Mouse (Mus musculus): ENCODE measurements at regions not wholly inside any gene's neighbourhood (a gene's known extent, or its start where the extent isn't known, plus 50 kb on each side); places are given as distances from the start of the nearest gene placed in this dataset.
A peak's percentile ranks its signal among the peaks of the same experiment; 100 is the strongest.

GRCm38 (mm10) chr2:167801389-167801788, 111.8 kb upstream of the Tmem189 start:
- Histone ChIP-seq H3K27me3 (replicated peaks) (no peaks in the 10 kb centered on the region), H3K27ac (peak overlapping the region; percentile 70), H3K9me3 (no peaks in the 10 kb centered on the region), H3K4me3 (replicated peaks) (no peak overlapping the region), H3K9ac (no peak overlapping the region), H3K4me1 (replicated peaks) (peaks cover 47% of the 10 kb centered on the region), H3K4me2 (replicated peaks) (no peak overlapping the region), H3K36me3 (no peaks in the 10 kb centered on the region)
- WGBS: 77% methylated on average over 10 of the region's 10 CpGs
- no peak for ATAC-seq

- Histone ChIP-seq H3K4me3 (replicated peaks) (no peak overlapping the region), H3K4me2 (replicated peaks) (no peak overlapping the region), H3K27ac (peak overlapping the region; percentile 70), H3K9ac (no peak overlapping the region), H3K4me1 (replicated peaks) (peaks cover 43% of the 10 kb centered on the region), H3K27me3 (replicated peaks) (no peaks in the 10 kb centered on the region), H3K36me3 (no peaks in the 10 kb centered on the region), H3K9me3 (no peaks in the 10 kb centered on the region)
- 60% methylated on average over 11 of the region's 11 CpGs for WGBS
- ATAC-seq: peak; percentile 7; the same call in 1 of the 2 replicates
These were observed 111.1 kb upstream of the Tmem189 start for GRCm38 (mm10) chr2:167800648-167801245.

GRCm38 (mm10) chr2:167799629-167800387, 110.2 kb upstream of the Tmem189 start:
- Histone ChIP-seq H3K27me3 (replicated peaks) (no peaks in the 10 kb centered on the region), H3K36me3 (no peaks in the 10 kb centered on the region), H3K27ac (peak overlapping the region; percentile 71), H3K9ac (no peak overlapping the region), H3K4me2 (replicated peaks) (no peak overlapping the region), H3K4me3 (replicated peaks) (no peak overlapping the region), H3K9me3 (no peaks in the 10 kb centered on the region), H3K4me1 (replicated peaks) (peaks cover 34% of the 10 kb centered on the region)
- ATAC-seq: peak; percentile 80
- WGBS: 89% methylated on average over 5 of the region's 5 CpGs

GRCm38 (mm10) chr2:167798969-167799513, 109.4 kb upstream of the Tmem189 start:
- H3K27me3 ChIP-seq (replicated peaks): no peaks in the 10 kb centered on the region
- 84% methylated on average over 9 of the region's 9 CpGs for WGBS
- no peaks in the 10 kb centered on the region for H3K36me3 ChIP-seq
- H3K4me3 ChIP-seq (replicated peaks): no peak overlapping the region
- no peaks in the 10 kb centered on the region for H3K9me3 ChIP-seq
- H3K4me1 ChIP-seq (replicated peaks): peaks cover 29% of the 10 kb centered on the region
- ATAC-seq: peak; percentile 49
- H3K27ac ChIP-seq: peak overlapping the region; percentile 71
- H3K4me2 ChIP-seq (replicated peaks): no peak overlapping the region
- no peak overlapping the region for H3K9ac ChIP-seq

GRCm38 (mm10) chr2:167798076-167798782, 108.6 kb upstream of the Tmem189 start:
- peak overlapping the region; percentile 71 for H3K27ac ChIP-seq
- no peak overlapping the region for H3K4me3 ChIP-seq (replicated peaks)
- peaks cover 29% of the 10 kb centered on the region for H3K4me1 ChIP-seq (replicated peaks)
- H3K4me2 ChIP-seq (replicated peaks): no peak overlapping the region
- no peak for ATAC-seq
- H3K27me3 ChIP-seq (replicated peaks): no peaks in the 10 kb centered on the region
- no peaks in the 10 kb centered on the region for H3K9me3 ChIP-seq
- H3K36me3 ChIP-seq: no peaks in the 10 kb centered on the region
- WGBS: 66% methylated on average over 11 of the region's 11 CpGs
- no peak overlapping the region for H3K9ac ChIP-seq

GRCm38 (mm10) chr2:167795491-167795890, 105.9 kb upstream of the Tmem189 start:
- peaks cover 18% of the 10 kb centered on the region for H3K4me1 ChIP-seq (replicated peaks)
- H3K9me3 ChIP-seq: no peaks in the 10 kb centered on the region
- no peak overlapping the region for H3K27ac ChIP-seq
- 81% methylated on average over 7 of the region's 7 CpGs for WGBS
- H3K27me3 ChIP-seq (replicated peaks): no peaks in the 10 kb centered on the region
- no peaks in the 10 kb centered on the region for H3K36me3 ChIP-seq
- H3K4me3 ChIP-seq (replicated peaks): no peak overlapping the region
- ATAC-seq: no peak
- H3K4me2 ChIP-seq (replicated peaks): no peak overlapping the region
- no peak overlapping the region for H3K9ac ChIP-seq

DNA sequence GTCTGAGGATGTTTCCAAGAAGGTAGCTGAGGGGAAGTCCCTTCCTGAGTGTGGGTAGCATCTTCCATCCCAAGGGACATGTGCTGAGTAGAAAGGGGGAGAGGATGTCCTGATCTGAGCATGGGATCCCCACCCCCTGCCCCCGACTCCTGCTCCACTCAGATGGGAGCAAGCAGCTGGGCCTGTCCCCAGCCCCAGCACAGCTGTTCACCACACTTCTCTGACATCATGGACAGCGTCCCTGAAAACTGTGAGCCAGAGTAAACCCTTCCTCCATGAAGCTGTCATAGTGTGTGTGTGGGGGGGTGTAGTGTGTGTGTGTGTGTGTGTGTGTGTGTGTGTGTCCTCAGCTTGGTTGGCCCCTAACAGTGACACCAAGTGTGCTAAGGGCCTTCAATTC, 104.3 kb upstream of the Tmem189 start:
- H3K36me3 ChIP-seq: no peaks in the 10 kb centered on the region
- no peak overlapping the region for H3K9ac ChIP-seq
- H3K4me1 ChIP-seq (replicated peaks): peaks cover 15% of the 10 kb centered on the region
- WGBS: 83% methylated on average over 2 of the region's 2 CpGs
- H3K4me3 ChIP-seq (replicated peaks): no peak overlapping the region
- ATAC-seq: no peak
- no peak overlapping the region for H3K27ac ChIP-seq
- H3K4me2 ChIP-seq (replicated peaks): no peak overlapping the region
- H3K9me3 ChIP-seq: no peaks in the 10 kb centered on the region
- no peaks in the 10 kb centered on the region for H3K27me3 ChIP-seq (replicated peaks)

DNA sequence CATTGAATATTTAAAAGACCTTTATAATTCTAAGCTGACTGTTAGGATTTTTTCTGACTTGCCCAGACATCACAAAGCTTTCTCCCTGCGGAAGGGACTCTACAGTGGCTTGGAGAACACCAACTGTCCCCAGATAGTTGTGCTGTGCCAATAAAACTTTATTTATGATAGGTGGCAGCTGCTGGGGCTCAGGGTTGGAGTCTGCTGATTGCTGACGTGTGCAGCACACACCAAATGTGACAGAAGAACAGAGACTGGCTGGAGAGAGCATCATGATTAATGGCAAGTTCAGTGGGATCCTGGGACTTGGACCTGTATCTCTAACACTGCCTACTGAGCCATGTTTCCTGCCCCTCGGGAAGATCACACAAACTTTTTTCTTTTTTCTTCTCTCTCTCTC, 103.1 kb upstream of the Tmem189 start:
- no peak overlapping the region for H3K4me2 ChIP-seq (replicated peaks)
- 0 out of 2 replicates have a peak, but pooled peaks cover 4% of the 10 kb centered on the region for H3K4me1 ChIP-seq (replicated peaks)
- H3K27me3 ChIP-seq (replicated peaks): no peaks in the 10 kb centered on the region
- no peaks in the 10 kb centered on the region for H3K9me3 ChIP-seq
- no peaks in the 10 kb centered on the region for H3K36me3 ChIP-seq
- no peak overlapping the region for H3K4me3 ChIP-seq (replicated peaks)
- H3K27ac ChIP-seq: no peak overlapping the region
- 29% methylated on average over 3 of the region's 3 CpGs for WGBS
- H3K9ac ChIP-seq: no peak overlapping the region
- no peak for ATAC-seq

GRCm38 (mm10) chr2:167792330-167792729, 102.7 kb upstream of the Tmem189 start:
- Histone ChIP-seq H3K4me2 (replicated peaks) (no peak overlapping the region), H3K4me3 (replicated peaks) (no peak overlapping the region), H3K4me1 (replicated peaks) (0 out of 2 replicates have a peak, but pooled peaks cover 2% of the 10 kb centered on the region), H3K36me3 (no peaks in the 10 kb centered on the region), H3K9me3 (no peaks in the 10 kb centered on the region), H3K9ac (no peak overlapping the region), H3K27me3 (replicated peaks) (no peaks in the 10 kb centered on the region), H3K27ac (no peak overlapping the region)
- no peak for ATAC-seq
- WGBS: 45% methylated on average over 3 of the region's 3 CpGs

DNA sequence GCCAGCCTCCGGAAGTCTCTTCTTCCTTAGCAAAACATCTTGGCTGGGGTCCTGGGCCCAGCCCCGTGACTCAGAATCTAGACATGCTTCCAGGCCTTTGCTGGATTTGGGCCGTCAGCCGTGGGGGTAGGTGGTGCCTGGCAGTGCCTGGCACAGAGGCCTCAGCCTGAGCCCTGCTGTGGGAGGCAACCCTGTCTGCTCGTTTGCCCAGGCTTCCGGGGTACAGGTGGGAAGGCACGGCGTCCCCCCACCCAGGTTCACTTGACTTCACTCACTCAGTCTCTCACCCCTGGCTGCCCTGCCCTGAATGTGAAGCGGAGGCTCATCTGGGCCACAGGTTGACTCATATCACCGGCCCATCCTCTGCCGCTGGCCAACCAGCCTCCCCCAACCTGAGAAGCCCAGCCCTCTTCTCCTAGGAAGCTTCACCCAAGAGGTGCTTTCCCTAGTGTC, 99.9 kb upstream of the Tmem189 start:
- Histone ChIP-seq H3K4me2 (replicated peaks) (no peak overlapping the region), H3K4me1 (replicated peaks) (0 out of 2 replicates have a peak, but pooled peaks cover 2% of the 10 kb centered on the region), H3K27me3 (replicated peaks) (no peaks in the 10 kb centered on the region), H3K36me3 (no peaks in the 10 kb centered on the region), H3K9me3 (no peaks in the 10 kb centered on the region), H3K4me3 (replicated peaks) (no peak overlapping the region), H3K9ac (no peak overlapping the region), H3K27ac (no peak overlapping the region)
- peak; percentile 44 for ATAC-seq
- 81% methylated on average over 11 of the region's 11 CpGs for WGBS

- Histone ChIP-seq H3K27ac (no peak overlapping the region), H3K27me3 (replicated peaks) (no peaks in the 10 kb centered on the region), H3K9me3 (no peaks in the 10 kb centered on the region), H3K9ac (no peak overlapping the region), H3K36me3 (no peaks in the 10 kb centered on the region), H3K4me3 (replicated peaks) (no peak overlapping the region), H3K4me1 (replicated peaks) (peaks cover 8% of the 10 kb centered on the region), H3K4me2 (replicated peaks) (no peak overlapping the region)
- WGBS: 91% methylated on average over 5 of the region's 5 CpGs
- ATAC-seq: no peak
These were observed 97.3 kb upstream of the Tmem189 start for GRCm38 (mm10) chr2:167786951-167787350.

DNA sequence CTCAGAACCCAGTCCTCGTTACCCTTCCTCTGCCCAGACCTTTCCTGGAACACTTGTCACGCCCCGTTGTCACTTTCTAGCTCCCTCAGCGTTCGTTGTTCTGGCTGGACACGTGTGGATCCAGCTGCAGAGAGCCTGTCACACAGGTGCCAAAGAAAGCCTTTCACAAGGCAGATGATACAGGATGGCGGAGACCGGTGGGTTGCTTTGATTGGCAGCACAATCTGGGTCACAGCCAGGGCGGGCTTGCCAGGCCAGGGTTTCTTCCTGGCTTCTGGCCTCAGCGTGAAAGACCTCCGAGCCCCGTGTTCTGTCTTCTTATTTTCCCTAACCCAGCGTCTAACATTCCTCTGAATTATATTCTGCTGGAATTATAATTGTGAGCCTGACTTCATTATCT, 94.7 kb upstream of the Tmem189 start:
- Histone ChIP-seq H3K27ac (no peak overlapping the region), H3K4me2 (replicated peaks) (no peak overlapping the region), H3K4me1 (replicated peaks) (peaks cover 17% of the 10 kb centered on the region), H3K9me3 (no peaks in the 10 kb centered on the region), H3K27me3 (replicated peaks) (no peaks in the 10 kb centered on the region), H3K9ac (no peak overlapping the region), H3K36me3 (no peaks in the 10 kb centered on the region), H3K4me3 (replicated peaks) (no peak overlapping the region)
- no peak for ATAC-seq
- 91% methylated on average over 13 of the region's 13 CpGs for WGBS
